Mouse (Mus musculus) midbrain, embryonic 12.5 days (tissue): Measurements from ENCODE around the gene Cdh13. TPM values are rescaled to one million over a fixed set of nuclear protein-coding genes. Genes with fewer than 3 reads are reported as not detected.

Experiments used
- ATAC-seq: fragments of 200-750 bp; cut with Nextera tagmentation; 2 replicates; pipeline ENCODE4 v1.8.0; 2017; ENCODE audit warnings: low read depth, moderate TSS enrichment, moderate library complexity; ENCODE audit not compliant: low FRiP score
- H3K27ac ChIP-seq: fragments of 300-500 bp; sonication (generic); replicated peaks from 2 replicates; pipeline ENCODE4 v1.5.1; 2016; ENCODE audit warnings: mild to moderate bottlenecking
- H3K27me3 ChIP-seq: fragments of 300-500 bp; sonication (generic); 2 replicates; pipeline ENCODE4 v1.6.1; 2016; ENCODE audit warnings: mild to moderate bottlenecking
- H3K36me3 ChIP-seq: fragments of 300-500 bp; sonication (generic); 2 replicates; pipeline ENCODE4 v1.6.1; 2016
- H3K4me1 ChIP-seq: fragments of 300-500 bp; sonication (generic); 2 replicates; pipeline ENCODE4 v1.6.1; 2016
- H3K4me2 ChIP-seq: fragments of 300-500 bp; sonication (generic); replicated peaks from 2 replicates; pipeline ENCODE4 v1.6.1; 2016; ENCODE audit warnings: mild to moderate bottlenecking, moderate library complexity
- H3K4me3 ChIP-seq: fragments of 300-500 bp; sonication (generic); 2 replicates; pipeline ENCODE4 v1.5.1; 2016; ENCODE audit warnings: mild to moderate bottlenecking
- H3K9ac ChIP-seq: fragments of 300-500 bp; sonication (generic); replicated peaks from 2 replicates; pipeline ENCODE4 v1.6.1; 2016; ENCODE audit warnings: mild to moderate bottlenecking, moderate library complexity
- H3K9me3 ChIP-seq: fragments of 300-500 bp; sonication (generic); 2 replicates; pipeline ENCODE4 v1.6.1; 2016; ENCODE audit warnings: mild to moderate bottlenecking
- WGBS: fragments of 180-500 bp; shearing (Covaris S2); methylation state at CpG from one replicate; pipeline ENCODE4 v1.1.7; 2016; 5-methylcytosine and 5-hydroxymethylcytosine counted together
- polyA plus RNA-seq: library from polyadenylated mRNA; unstranded; fragments of >200 nt; fragmentation: Nextera tagmentation; extraction: Ambion mirVana; gene quantifications from 2 replicates; pipeline ENCODE4 v1.2.1, GENCODE M21; 2016

Cdh13 gene
- polyA plus RNA-seq, 1 experiment from 2014 or later = 18.8 TPM

DNA sequence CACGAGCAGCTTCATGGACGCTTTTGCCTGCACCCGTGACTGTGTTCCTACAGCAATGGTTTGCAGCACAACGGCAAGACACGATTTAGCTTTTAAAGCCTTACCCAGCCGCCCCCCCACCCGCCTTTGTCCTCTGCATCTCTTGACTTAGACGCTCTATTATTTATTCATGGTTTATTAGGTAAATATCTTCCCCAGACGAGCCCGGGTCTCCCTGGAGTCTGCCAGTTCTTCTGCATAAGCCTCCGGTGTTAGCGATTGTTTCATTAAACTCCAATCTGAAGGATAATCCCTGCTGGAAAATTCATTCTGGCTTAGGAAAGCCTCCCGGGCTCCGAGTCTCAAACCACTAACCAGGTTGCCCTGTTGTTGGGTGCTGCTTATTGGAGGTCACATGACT lies 268.9 kb downstream of the Cdh13 start:
- Histone ChIP-seq H3K4me1 (no peaks in the 10 kb centered on the region), H3K9me3 (no peaks in the 10 kb centered on the region), H3K36me3 (no peaks in the 10 kb centered on the region), H3K27ac (peak overlapping the region; percentile 69), H3K27me3 (peaks cover 3% of the 10 kb centered on the region), H3K9ac (no peak overlapping the region), H3K4me3 (no peak overlapping the region), H3K4me2 (no peak overlapping the region)
- WGBS = 56% methylated on average over 14 of the region's 14 CpGs
- ATAC-seq = no peak

DNA sequence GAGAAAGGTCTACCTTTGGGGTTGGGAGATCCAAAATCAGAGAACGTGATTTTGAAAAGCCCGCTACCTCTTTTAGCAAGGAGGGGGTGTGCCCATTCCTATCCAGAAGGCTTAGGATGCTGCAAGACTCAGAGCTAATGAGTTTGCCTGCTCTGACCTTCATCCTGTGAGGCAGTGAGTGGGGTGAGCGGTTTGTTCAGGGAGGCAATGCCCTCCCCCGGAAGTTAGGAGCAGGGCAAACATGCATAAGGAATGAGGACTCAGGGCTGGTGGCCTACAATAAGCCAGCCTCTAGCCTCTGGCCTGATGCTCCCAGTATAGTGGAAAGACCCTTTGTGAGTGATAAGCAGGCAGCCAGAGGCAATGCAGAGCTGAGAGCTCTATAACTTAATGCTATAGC lies 269.3 kb downstream of the Cdh13 start:
- peak; percentile 68 for ATAC-seq
- Histone ChIP-seq H3K27me3 (no peaks in the 10 kb centered on the region), H3K9me3 (no peaks in the 10 kb centered on the region), H3K4me3 (no peak overlapping the region), H3K4me1 (no peaks in the 10 kb centered on the region), H3K4me2 (no peak overlapping the region), H3K27ac (peak overlapping the region; percentile 69), H3K9ac (no peak overlapping the region), H3K36me3 (no peaks in the 10 kb centered on the region)
- WGBS = 45% methylated on average over 4 of the region's 4 CpGs

DNA sequence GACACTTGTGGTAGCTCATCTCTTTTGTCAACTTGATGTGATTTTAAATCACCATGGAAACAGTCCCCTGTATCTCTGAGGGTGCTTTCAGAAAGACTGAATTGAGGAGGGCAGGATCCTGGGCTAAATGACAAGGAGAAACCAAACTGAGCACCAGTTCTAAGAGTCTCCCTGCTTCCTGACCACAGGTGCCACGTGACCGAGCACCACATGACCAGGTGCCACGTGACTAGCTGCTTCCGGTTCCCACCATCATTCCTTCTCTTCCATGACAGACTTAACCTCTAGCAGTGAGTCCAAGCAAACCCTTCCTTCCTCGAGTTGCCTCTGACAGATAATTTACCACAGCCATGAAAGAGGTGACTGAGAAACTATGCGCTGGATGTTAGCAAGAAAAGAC lies 280.5 kb downstream of the Cdh13 start:
- WGBS = 85% methylated on average over 6 of the region's 6 CpGs
- Histone ChIP-seq H3K4me2 (no peak overlapping the region), H3K4me1 (no peaks in the 10 kb centered on the region), H3K4me3 (no peak overlapping the region), H3K27me3 (no peaks in the 10 kb centered on the region), H3K27ac (no peak overlapping the region), H3K9ac (no peak overlapping the region), H3K9me3 (no peaks in the 10 kb centered on the region), H3K36me3 (no peaks in the 10 kb centered on the region)
- ATAC-seq = no peak

DNA sequence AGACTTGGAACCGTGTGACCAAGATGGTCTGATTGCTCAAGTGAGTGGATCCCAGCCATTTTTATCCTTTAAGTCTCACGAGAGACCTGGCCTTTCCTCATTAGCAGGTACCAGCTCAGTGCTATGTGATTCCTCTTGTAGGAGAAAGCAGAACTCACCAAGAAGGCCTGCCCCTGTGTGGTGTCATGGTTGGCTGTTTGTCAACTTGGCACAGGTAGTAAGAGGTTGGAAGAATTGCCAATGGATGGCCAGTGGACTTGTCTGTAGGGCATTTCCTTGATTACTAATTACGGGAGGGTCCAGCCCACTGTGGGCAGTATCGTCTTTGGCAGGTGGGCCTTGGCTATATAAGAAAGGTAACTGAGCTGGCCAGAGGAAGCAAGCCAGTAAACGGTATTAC lies 281.7 kb downstream of the Cdh13 start:
- H3K4me2 ChIP-seq = no peak overlapping the region
- no peak overlapping the region for H3K4me3 ChIP-seq
- H3K27me3 ChIP-seq = no peaks in the 10 kb centered on the region
- H3K27ac ChIP-seq = no peak overlapping the region
- no peak for ATAC-seq
- no peaks in the 10 kb centered on the region for H3K9me3 ChIP-seq
- no peaks in the 10 kb centered on the region for H3K4me1 ChIP-seq
- WGBS = 90% methylated on average over 5 of the region's 5 CpGs
- no peak overlapping the region for H3K9ac ChIP-seq
- no peaks in the 10 kb centered on the region for H3K36me3 ChIP-seq

DNA sequence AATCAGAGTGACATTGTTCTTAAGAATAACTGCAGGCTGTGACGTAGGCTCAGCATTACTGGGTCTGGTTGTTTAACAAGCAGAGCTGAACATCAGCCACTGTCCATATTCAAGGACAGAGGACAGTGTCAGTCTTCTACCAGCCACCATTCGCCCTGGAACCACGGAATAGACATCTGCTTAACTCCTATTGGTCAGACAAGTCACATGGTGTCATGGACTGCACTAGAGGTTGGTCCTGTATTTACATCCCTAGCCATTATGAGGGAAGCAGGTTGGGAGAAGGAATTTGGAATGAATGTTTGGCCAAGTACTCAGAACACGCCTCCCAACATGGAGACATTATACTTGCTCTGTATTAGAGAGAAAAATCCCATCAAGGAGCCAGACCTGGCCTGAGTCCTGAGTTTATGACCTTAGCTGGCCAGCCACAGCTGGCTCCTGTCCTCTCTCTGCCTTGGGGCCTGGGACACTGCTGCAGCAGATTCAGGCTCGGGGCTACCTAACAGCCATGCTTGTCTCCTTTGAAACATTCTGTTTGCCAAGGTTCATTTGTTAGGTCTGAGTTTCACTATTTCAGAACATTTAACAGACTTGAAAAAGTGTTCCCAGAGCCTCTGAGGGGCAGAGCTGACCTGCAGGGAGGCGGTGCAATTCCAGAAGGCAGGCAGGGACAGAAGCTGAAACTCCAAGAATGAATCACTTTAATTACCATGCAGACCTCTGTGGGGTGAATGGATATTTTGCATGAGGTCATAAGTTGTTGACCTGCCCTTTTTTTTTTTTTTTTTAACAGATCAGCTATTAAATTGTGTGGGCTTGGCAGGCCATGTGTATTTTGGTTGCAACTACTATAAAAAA lies 282.6 kb downstream of the Cdh13 start:
- Histone ChIP-seq H3K4me3 (no peak overlapping the region), H3K9ac (no peak overlapping the region), H3K27me3 (no peaks in the 10 kb centered on the region), H3K27ac (no peak overlapping the region), H3K9me3 (no peaks in the 10 kb centered on the region), H3K36me3 (no peaks in the 10 kb centered on the region), H3K4me2 (no peak overlapping the region), H3K4me1 (no peaks in the 10 kb centered on the region)
- WGBS = 81% methylated on average over 6 of the region's 6 CpGs
- ATAC-seq = no peak

DNA sequence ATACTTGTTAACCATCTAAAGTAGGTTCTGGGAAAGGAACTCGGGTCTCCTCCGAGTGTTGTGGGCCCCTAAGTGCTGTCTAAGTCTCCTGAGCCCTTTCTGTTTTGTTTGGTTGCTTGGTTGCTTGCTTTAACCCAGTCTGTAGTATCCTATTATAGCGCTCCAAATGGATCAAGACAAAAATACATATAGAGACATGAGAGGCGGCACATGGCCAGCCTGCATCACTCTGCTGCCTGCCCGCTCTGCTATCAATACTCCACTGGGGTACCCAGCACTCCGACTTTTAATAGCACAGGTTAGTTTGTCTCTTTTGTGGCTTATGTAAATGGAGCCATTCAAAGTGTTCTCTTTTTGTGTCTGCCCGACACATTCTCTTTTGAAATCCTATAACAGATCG lies 285.8 kb downstream of the Cdh13 start:
- H3K4me2 ChIP-seq = no peak overlapping the region
- no peak overlapping the region for H3K4me3 ChIP-seq
- no peaks in the 10 kb centered on the region for H3K4me1 ChIP-seq
- 72% methylated on average over 8 of the region's 8 CpGs for WGBS
- ATAC-seq = no peak
- H3K27me3 ChIP-seq = no peaks in the 10 kb centered on the region
- H3K36me3 ChIP-seq = no peaks in the 10 kb centered on the region
- H3K9ac ChIP-seq = no peak overlapping the region
- no peak overlapping the region for H3K27ac ChIP-seq
- H3K9me3 ChIP-seq = no peaks in the 10 kb centered on the region

DNA sequence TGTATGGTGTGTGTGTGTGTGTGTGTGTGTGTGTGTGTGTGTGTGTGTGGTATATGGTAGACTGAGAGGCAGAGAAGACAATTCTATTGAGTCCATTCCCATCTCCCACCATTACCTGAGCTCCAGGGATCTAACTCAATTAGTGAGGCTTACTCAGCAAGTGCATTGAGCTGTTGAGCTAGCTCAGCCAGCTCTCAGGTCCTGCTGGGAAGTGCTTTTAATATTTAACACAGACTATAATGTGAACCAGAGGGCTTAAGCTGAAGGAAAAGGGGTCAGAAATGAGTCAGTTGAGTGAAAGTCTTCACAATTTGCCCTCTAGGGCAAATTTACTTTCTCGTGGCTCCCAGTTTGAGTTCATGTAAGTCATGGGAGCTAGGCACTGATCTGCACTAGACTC lies 297.7 kb downstream of the Cdh13 start:
- Histone ChIP-seq H3K4me2 (no peak overlapping the region), H3K9me3 (no peaks in the 10 kb centered on the region), H3K4me1 (no peaks in the 10 kb centered on the region), H3K36me3 (no peaks in the 10 kb centered on the region), H3K9ac (no peak overlapping the region), H3K4me3 (no peak overlapping the region), H3K27me3 (no peaks in the 10 kb centered on the region), H3K27ac (no peak overlapping the region)
- no peak for ATAC-seq
- 79% methylated on average over 1 of the region's 1 CpGs for WGBS

DNA sequence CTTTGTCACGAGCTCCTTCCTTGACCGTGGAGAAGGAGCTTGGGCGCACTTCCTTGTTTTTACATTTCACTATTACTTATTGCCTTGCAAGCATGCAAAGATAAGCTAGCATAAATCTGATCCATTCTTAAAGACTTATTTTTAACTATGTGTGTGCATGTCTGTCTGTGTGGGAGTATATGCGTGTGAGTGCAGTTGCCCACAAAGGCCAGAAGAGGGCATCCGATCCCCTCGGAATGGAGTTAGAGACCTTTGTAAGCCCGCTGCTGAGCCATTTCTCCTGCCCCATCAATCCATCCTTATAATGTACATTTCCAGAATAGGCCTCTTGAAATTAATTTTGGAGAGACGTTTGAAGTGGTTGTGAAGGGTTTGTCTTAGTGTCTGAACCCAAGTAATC lies 298.7 kb downstream of the Cdh13 start:
- no peaks in the 10 kb centered on the region for H3K36me3 ChIP-seq
- H3K4me3 ChIP-seq = no peak overlapping the region
- no peaks in the 10 kb centered on the region for H3K9me3 ChIP-seq
- H3K9ac ChIP-seq = no peak overlapping the region
- H3K4me2 ChIP-seq = no peak overlapping the region
- H3K4me1 ChIP-seq = no peaks in the 10 kb centered on the region
- 93% methylated on average over 8 of the region's 8 CpGs for WGBS
- no peaks in the 10 kb centered on the region for H3K27me3 ChIP-seq
- no peak overlapping the region for H3K27ac ChIP-seq
- no peak for ATAC-seq

DNA sequence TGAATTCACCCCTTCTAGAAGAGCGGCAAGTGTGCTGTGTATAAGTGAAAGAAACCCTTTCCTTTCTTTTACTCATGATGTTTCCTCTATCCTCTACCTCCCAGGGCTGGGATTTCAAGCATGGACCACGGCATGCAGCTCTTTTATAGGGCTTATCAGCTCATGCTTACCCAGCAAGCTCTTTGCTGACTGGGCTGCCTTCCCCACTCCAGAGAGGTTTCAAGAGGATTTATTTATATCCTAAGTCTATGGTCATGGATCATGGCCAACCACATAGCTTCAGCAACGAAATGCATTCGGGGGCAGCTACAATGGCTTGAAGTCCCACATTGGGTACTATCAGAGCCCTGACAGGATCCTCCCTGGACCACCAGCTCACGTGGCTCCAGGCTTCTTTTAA lies 304.4 kb downstream of the Cdh13 start:
- WGBS = 90% methylated on average over 5 of the region's 5 CpGs
- Histone ChIP-seq H3K9me3 (no peaks in the 10 kb centered on the region), H3K9ac (no peak overlapping the region), H3K4me1 (no peaks in the 10 kb centered on the region), H3K27me3 (no peaks in the 10 kb centered on the region), H3K4me3 (no peak overlapping the region), H3K36me3 (no peaks in the 10 kb centered on the region), H3K4me2 (no peak overlapping the region), H3K27ac (no peak overlapping the region)
- ATAC-seq = no peak

DNA sequence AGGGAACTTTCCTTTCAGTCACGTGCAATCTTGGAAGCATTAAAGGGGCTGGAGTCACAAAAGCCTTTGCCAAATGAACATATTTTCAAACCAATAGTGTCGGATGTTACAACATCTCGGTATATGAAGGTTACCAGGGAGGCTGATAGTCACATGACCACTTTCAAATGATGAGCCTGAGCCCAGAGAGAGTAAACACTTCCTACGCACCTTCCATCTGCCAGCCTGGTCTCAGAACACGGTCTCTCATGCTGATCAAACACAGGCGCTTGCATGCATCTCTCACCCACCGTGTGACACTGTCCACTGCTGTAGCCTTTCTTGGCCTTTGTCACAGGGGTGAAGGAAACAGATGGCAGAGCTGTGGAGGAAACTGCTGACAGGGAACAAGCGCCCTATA lies 313.3 kb downstream of the Cdh13 start:
- 88% methylated on average over 8 of the region's 8 CpGs for WGBS
- no peak overlapping the region for H3K4me2 ChIP-seq
- H3K9me3 ChIP-seq = peaks cover 4% of the 10 kb centered on the region; the same call in 1 of the 2 replicates
- H3K4me3 ChIP-seq = no peak overlapping the region
- H3K27me3 ChIP-seq = no peaks in the 10 kb centered on the region
- ATAC-seq = no peak
- no peak overlapping the region for H3K9ac ChIP-seq
- H3K4me1 ChIP-seq = no peaks in the 10 kb centered on the region
- H3K27ac ChIP-seq = no peak overlapping the region
- no peaks in the 10 kb centered on the region for H3K36me3 ChIP-seq

DNA sequence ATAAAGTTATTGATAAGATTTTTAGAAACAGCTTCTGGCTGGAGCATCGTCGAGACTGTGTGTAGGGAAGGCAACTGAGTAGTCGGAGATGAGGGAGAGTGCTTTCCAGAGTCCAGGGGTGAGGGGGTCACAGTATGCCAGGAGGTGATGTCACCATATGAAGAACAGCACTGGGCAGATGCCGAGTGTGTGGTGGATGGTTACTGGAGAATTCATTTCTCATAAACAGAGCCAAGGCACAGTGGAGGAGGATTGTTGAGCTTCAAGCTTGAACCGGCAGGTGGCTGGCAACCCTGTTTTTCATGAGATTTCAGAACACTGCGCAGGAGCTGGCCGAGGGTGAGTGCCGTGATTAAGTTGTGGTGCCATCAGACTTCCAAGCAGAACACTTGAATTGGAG lies 317.8 kb downstream of the Cdh13 start:
- Histone ChIP-seq H3K27ac (no peak overlapping the region), H3K4me1 (0 out of 2 replicates have a peak, but pooled peaks cover 2% of the 10 kb centered on the region), H3K36me3 (no peaks in the 10 kb centered on the region), H3K4me3 (no peak overlapping the region), H3K9me3 (no peaks in the 10 kb centered on the region), H3K4me2 (no peak overlapping the region), H3K27me3 (no peaks in the 10 kb centered on the region), H3K9ac (no peak overlapping the region)
- 90% methylated on average over 8 of the region's 8 CpGs for WGBS
- no peak for ATAC-seq

DNA sequence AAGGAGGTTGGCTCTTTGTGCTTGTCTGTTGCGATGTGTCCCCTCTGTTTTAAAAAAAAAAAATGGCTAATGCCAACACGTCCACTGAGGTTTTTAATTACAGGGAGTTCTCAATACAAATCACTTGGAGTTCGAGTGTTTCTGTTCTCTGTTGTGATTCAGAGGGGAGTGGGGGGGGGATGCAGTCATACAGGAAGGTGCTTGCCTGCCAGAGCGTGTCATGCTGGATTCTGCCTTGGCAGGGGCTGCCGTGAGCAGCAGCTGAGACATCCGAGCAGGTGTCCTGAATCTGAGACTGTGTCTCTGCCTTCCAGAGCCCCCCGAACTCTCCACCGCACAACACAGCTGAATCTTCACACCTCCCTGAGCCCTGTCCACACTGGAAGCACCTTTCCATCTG lies 318.5 kb downstream of the Cdh13 start:
- H3K9me3 ChIP-seq = no peaks in the 10 kb centered on the region
- no peak overlapping the region for H3K9ac ChIP-seq
- H3K27ac ChIP-seq = no peak overlapping the region
- ATAC-seq = no peak
- no peaks in the 10 kb centered on the region for H3K36me3 ChIP-seq
- no peak overlapping the region for H3K4me3 ChIP-seq
- H3K4me2 ChIP-seq = no peak overlapping the region
- no peaks in the 10 kb centered on the region for H3K27me3 ChIP-seq
- 0 out of 2 replicates have a peak, but pooled peaks cover 2% of the 10 kb centered on the region for H3K4me1 ChIP-seq
- 85% methylated on average over 8 of the region's 8 CpGs for WGBS

DNA sequence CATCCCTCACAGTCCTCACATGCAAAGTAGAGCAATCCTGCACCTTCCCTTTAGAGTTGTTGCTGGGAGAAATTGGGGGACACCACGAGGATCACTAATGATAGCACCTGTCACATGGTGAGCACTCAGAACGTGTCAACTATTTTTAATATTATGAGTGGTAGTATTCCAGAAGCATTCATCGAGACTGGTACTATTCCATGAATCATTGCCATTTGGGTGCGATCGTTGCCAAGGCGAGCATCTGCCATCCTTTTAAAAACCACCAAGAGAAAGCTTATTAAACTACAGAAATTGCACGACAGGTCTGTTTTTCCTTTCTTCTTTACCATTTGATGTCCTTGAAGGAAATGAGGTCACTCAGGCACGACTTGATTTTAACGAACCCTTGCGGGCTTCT lies 328.0 kb downstream of the Cdh13 start:
- no peaks in the 10 kb centered on the region for H3K27me3 ChIP-seq
- no peak overlapping the region for H3K9ac ChIP-seq
- H3K27ac ChIP-seq = no peak overlapping the region
- ATAC-seq = no peak
- no peak overlapping the region for H3K4me2 ChIP-seq
- no peaks in the 10 kb centered on the region for H3K4me1 ChIP-seq
- H3K9me3 ChIP-seq = no peaks in the 10 kb centered on the region
- WGBS = 82% methylated on average over 10 of the region's 10 CpGs
- H3K4me3 ChIP-seq = no peak overlapping the region
- H3K36me3 ChIP-seq = no peaks in the 10 kb centered on the region
